Mouse (Mus musculus) lung, postnatal 4 days (tissue): ENCODE results near the gene Myl6b.
A peak's percentile ranks its signal among the peaks of the same experiment; 100 is the strongest.

Experiments used
- DNase-seq, 2 experiments: peaks; one replicate each; pipeline ENCODE4 v3.0.0; 2021

Gene Myl6b

GRCm38 (mm10) chr10:128516677-128517076 is 18.2 kb upstream of the Myl6b start:
- DNase-seq: no peak

- DNase-seq: no peak
These were observed 17.5 kb upstream of the Myl6b start for GRCm38 (mm10) chr10:128516029-128516428.

GRCm38 (mm10) chr10:128515044-128515443 is 16.6 kb upstream of the Myl6b start:
- DNase-seq: no peak

GRCm38 (mm10) chr10:128511761-128512160 is 13.3 kb upstream of the Myl6b start:
- DNase-seq: no peak

GRCm38 (mm10) chr10:128511189-128511588 is 12.7 kb upstream of the Myl6b start:
- DNase-seq: no peak

GRCm38 (mm10) chr10:128510301-128510700 is 11.8 kb upstream of the Myl6b start:
- DNase-seq: no peak

GRCm38 (mm10) chr10:128509831-128510230 is 11.3 kb upstream of the Myl6b start:
- peak in 1 of 2 experiments; percentile 75 for DNase-seq

GRCm38 (mm10) chr10:128509203-128509602 is 10.7 kb upstream of the Myl6b start:
- no peak for DNase-seq

- peak in 1 of 2 experiments; percentile 64 for DNase-seq
These were observed 9.8 kb upstream of the Myl6b start for GRCm38 (mm10) chr10:128508260-128508659.

GRCm38 (mm10) chr10:128505974-128506373 is 7.5 kb upstream of the Myl6b start:
- no peak for DNase-seq

GRCm38 (mm10) chr10:128505371-128505667 is 6.8 kb upstream of the Myl6b start:
- DNase-seq: peak in 1 of 2 experiments; percentile 14

GRCm38 (mm10) chr10:128504641-128505370 is 6.3 kb upstream of the Myl6b start:
- peak; percentile 49 to 62 for DNase-seq

- DNase-seq: no peak
These were observed 5.5 kb upstream of the Myl6b start for GRCm38 (mm10) chr10:128504012-128504411.

- no peak for DNase-seq
These were observed 5.0 kb upstream of the Myl6b start for GRCm38 (mm10) chr10:128503532-128503931.

- DNase-seq: no peak
These were observed 3.9 kb upstream of the Myl6b start for GRCm38 (mm10) chr10:128502341-128502740.

GRCm38 (mm10) chr10:128499116-128499671 is 709 bp upstream of the Myl6b start:
- DNase-seq: peak; percentile 76 to 81

- DNase-seq: no peak
These were observed 1.2 kb downstream of the Myl6b start for GRCm38 (mm10) chr10:128497134-128497737.

GRCm38 (mm10) chr10:128496509-128497077 is 1.9 kb downstream of the Myl6b start:
- no peak for DNase-seq

- no peak for DNase-seq
These were observed 2.6 kb downstream of the Myl6b start for GRCm38 (mm10) chr10:128495903-128496302.

- no peak for DNase-seq
These were observed 3.2 kb downstream of the Myl6b start for GRCm38 (mm10) chr10:128495270-128495669.

- DNase-seq: no peak
These were observed 3.7 kb downstream of the Myl6b start for GRCm38 (mm10) chr10:128494667-128495245.

GRCm38 (mm10) chr10:128493695-128494666 is 4.5 kb downstream of the Myl6b start, which contains the start of gene Myl6:
Gene Myl6, minus strand, starts transcription at chr10:128494145.
- DNase-seq: peak; percentile 98
